Mouse (Mus musculus) embryonic fibroblast, embryonic 13.5 days (primary cell): Measurements from ENCODE around the gene Hdac11.

Source experiments
- CTCF ChIP-seq: IDR thresholded peaks from 2 replicates; pipeline ENCODE4 v1.5.1; 2011; ENCODE audit warnings: mild to moderate bottlenecking, control low read depth, low read length, moderate library complexity, borderline replicate concordance; ENCODE audit not compliant: insufficient read depth
- POLR2A ChIP-seq: IDR thresholded peaks from 2 replicates; pipeline ENCODE4 v1.6.1; 2011; ENCODE audit warnings: low read depth, mild to moderate bottlenecking, control low read depth, low read length, moderate library complexity

GRCm38 (mm10) chr6:91109489-91109888, 47.0 kb upstream of the Hdac11 start:
- no peak for TF ChIP-seq POLR2A
- TF ChIP-seq CTCF, result no peak
